Mouse (Mus musculus): ENCODE measurements around the gene Hrk.

GRCm38 (mm10) chr5:118123096-118123495, 41.4 kb upstream of the Hrk start:
- TF ChIP-seq POLR2A (IDR thresholded peaks at IDR 0.05; ENCODE audit: insufficient read depth, low read depth, low read length): no peak
- TF ChIP-seq CTCF (IDR thresholded peaks at IDR 0.05): no peak
- no peak for TF ChIP-seq EP300 (IDR thresholded peaks at IDR 0.05; ENCODE audit: insufficient read depth, low read depth, low read length)

All from heart, adult 2 months (tissue).